Mouse (Mus musculus): ENCODE measurements around the gene Map2k1.

Map2k1 gene

GRCm38 (mm10) chr9:64249371-64249770 is 4.1 kb downstream of the Map2k1 start:
- no peak for DNase-seq (ENCODE audit: low spot score in 2 of 2)

DNA sequence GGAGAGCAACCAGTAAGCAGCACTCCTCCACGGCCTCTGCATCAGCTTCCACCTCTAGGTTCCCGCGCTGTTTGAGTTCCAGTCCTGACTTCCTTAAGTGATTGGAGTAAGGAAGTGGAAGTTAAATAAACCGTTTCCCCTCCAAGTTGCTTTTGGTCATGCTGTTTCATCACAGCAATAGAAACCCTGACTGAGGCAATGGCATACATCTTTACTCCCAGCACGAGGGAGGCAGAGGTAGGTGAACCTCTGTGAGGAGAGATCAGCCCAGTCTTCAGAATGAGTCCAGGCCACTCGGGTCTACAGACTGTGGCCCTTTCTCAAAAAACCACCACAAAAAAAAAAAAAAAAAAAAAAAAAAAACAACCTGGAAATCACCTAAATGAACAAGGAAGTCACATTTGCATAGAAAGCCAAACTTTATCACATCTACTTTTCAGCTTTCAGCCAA is 11.0 kb downstream of the Map2k1 start:
- no peak for DNase-seq (ENCODE audit: low spot score in 2 of 2)

DNA sequence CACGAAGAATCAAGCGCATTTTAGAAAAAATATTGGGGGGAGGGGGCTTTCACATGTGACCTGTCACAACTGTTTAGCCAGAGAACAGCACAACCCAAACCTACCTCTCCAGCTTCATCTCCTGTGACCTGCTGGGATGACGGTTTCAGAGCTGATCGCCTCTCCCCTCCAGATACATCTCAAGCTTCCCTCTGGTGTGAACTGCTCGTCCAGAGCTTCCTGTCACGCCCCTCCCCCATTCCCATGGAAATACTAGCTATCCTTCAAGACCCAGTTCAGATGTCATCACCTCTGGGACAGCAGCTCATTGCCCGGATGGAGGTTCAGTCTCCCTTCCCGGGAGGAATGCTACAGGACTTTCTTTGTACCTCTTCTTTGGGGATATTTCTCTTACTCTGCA is 12.8 kb downstream of the Map2k1 start:
- DNase-seq (ENCODE audit: low spot score in 2 of 2), result no peak

DNA sequence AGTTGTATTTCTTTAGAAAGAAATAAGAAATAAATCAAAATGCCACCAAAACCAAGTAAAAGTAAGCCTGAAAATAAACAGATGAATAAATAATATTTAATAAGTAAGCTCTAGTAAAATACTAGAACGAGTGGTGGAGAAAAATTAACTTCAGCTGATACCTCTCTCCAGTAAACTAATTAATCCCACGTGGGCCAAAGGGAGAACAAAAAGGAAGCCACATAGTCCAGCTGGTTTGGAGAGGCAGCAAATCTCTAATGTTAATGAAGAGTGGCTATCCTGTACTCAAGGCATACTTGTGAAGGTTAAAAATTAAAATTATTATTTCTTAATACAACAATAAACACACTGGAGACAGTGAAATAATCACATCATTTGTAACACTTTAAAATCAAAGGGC is 13.3 kb downstream of the Map2k1 start:
- no peak for DNase-seq (ENCODE audit: low spot score in 2 of 2)

GRCm38 (mm10) chr9:64236056-64236455 is 17.4 kb downstream of the Map2k1 start:
- no peak for DNase-seq (ENCODE audit: low spot score in 2 of 2)

- no peak for DNase-seq (ENCODE audit: low spot score in 2 of 2)
Observed at GRCm38 (mm10) chr9:64234768-64235435, 18.5 kb downstream of the Map2k1 start, which contains the start of gene Uchl4. Uchl4 (plus strand) TSS chr9:64235201.

GRCm38 (mm10) chr9:64233656-64234055 is 19.8 kb downstream of the Map2k1 start:
- no peak for DNase-seq (ENCODE audit: low spot score in 2 of 2)

DNA sequence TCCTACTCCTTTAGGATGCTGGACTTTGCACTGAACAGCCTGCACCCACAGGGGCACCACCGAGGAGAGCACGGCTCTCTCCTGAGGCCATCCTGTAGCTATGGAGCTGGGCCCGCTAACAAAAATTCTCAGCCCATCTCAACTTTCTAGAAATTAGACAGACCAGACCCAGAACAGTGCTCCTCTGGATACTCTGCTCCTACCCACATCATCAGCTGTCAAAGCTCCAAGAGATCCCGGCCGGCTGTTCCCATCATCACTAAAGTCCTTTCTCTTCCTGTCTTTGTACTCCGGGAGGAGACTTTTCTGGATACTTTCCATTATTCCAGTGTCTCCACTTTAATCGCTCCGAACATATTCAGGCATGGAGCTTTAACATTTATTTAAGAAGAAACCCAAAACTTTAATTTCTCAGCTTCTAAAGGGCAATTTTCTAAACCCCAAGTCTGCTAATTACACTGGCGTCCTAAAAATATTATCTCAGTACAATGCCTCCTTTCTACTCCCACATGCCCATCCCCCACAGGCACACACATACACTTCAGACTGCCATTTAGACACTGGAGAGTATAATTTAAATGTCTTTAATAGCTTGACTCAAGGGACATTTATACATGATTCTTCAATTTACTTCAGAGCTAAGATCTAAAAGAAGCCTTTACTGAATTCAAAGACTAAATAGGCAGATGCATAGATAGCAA is 21.0 kb downstream of the Map2k1 start:
- DNase-seq (ENCODE audit: low spot score in 2 of 2), result no peak

DNA sequence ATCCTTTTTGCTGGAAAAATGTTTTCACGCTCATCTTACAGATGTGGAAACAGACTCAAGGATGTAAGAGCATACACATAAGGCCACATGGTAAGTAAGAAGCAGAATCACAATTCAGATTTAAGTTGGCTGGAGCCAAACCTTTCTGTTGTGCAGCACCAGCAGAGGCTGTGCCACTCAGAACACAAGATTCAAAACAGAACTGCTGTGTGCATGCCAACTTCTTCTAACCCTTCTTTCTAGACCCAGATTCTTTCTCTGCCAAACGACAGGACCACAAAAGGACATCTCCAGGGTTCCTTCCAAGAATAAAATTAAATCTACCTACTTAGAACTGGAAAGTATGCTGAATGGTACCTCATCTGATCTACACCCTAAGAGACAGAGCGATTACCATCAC is 21.8 kb downstream of the Map2k1 start:
- no peak for DNase-seq (ENCODE audit: low spot score in 2 of 2)

DNA sequence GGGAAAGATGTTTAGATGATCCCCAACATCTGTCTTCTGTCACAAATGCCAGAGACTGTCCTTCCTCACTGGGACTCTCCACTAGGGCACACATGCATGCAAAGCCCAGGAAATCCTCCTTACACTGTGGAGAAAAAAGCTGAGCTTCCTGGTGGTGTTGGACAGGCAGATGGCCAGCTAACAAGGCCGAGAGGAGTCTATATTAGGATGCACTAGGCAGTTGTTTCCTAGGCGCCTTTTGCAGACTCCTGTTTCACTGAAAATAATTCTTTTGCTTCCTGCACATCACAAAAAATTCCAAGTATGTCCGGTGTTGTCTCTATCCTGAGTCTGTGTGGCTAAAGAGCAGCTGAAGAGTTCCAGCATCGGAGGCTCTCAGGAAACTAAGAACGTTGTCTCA is 22.3 kb downstream of the Map2k1 start:
- no peak for DNase-seq (ENCODE audit: low spot score in 2 of 2)

- DNase-seq (ENCODE audit: low spot score in 2 of 2), result no peak
Observed at GRCm38 (mm10) chr9:64228972-64229371, 24.5 kb downstream of the Map2k1 start.

DNA sequence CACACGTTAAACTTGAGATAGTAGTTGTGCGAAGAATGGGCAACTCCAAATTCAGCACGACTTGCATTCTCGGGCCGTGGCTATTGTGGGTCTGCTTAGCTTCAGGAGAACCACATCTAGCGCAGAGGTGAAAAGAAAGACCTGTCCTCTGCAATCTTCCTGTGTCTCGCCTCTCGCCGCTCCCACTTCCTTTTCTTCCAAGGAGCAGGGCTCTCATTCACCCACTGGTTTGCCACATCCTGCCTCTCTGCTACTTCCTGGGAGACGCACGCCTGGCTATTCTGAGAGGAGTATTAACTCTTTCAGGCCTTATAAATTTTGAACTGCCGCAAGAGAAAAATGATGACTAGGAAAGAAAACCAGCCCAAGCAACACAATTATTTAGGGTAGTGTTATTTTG is 25.7 kb downstream of the Map2k1 start:
- DNase-seq (ENCODE audit: low spot score in 2 of 2), result no peak

GRCm38 (mm10) chr9:64225805-64226204 is 27.6 kb downstream of the Map2k1 start:
- no peak for DNase-seq (ENCODE audit: low spot score in 2 of 2)

- DNase-seq (ENCODE audit: low spot score in 2 of 2), result no peak
Observed at GRCm38 (mm10) chr9:64222098-64222497, 31.3 kb downstream of the Map2k1 start.

- DNase-seq (ENCODE audit: low spot score in 2 of 2), result no peak
Observed at GRCm38 (mm10) chr9:64221480-64221879, 32.0 kb downstream of the Map2k1 start.

DNA sequence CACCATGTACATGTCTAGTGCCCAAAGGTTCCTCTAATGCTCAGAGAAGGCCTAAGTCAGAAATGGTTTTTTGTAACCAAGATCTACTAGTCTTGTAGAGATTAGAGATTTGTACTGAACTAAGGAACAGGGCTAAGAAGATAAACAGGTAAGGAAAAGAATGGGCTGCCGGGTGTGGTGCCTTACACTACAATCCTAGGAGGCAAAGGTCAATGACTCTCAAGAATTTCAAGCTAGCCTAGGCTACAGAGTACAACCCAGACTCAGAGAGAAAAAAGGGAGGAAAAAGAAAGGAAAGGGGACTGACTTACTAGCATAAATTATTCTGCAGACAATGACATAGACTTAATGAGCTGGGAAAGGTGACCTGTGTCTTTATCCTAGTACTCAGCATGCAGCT is 32.8 kb downstream of the Map2k1 start:
- DNase-seq (ENCODE audit: low spot score in 2 of 2), result no peak

DNA sequence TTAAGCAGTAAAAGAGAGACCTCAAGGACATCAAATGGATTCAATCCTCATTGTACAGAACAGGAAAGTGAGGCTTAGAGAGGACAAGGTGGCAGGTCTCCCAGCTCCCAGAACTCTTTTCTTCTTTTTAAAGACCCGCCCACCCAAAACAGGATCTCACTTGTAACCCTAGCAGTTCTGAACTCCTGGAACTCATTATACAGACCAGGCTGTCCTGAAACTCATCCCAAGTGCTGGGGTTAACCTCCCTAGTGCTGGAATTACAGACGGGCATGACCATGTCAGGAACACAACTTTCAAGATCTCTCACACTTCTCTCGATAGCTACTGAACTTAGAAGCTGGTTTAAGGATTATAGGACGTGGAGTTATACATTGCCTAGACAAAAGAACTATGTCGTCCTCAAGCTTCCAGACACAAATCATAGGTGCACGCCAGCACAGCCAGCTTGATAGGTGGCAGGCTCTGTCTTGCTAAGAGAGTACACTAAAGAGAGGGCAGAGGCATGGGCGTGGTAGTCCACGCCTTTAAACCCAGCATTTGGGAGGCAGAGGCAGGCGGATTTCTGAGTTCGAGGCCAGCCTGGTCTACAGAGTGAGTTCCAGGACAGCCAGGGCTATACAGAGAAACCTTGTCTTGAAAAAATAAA is 33.5 kb downstream of the Map2k1 start:
- no peak for DNase-seq (ENCODE audit: low spot score in 2 of 2)

- no peak for DNase-seq (ENCODE audit: low spot score in 2 of 2)
Observed at GRCm38 (mm10) chr9:64219305-64219704, 34.1 kb downstream of the Map2k1 start.

- no peak for DNase-seq (ENCODE audit: low spot score in 2 of 2)
Observed at GRCm38 (mm10) chr9:64217887-64218286, 35.5 kb downstream of the Map2k1 start.

- no peak for DNase-seq (ENCODE audit: low spot score in 2 of 2)
Observed at GRCm38 (mm10) chr9:64216641-64217040, 36.8 kb downstream of the Map2k1 start.

- no peak for DNase-seq (ENCODE audit: low spot score in 2 of 2)
Observed at GRCm38 (mm10) chr9:64216090-64216489, 37.3 kb downstream of the Map2k1 start.

DNA sequence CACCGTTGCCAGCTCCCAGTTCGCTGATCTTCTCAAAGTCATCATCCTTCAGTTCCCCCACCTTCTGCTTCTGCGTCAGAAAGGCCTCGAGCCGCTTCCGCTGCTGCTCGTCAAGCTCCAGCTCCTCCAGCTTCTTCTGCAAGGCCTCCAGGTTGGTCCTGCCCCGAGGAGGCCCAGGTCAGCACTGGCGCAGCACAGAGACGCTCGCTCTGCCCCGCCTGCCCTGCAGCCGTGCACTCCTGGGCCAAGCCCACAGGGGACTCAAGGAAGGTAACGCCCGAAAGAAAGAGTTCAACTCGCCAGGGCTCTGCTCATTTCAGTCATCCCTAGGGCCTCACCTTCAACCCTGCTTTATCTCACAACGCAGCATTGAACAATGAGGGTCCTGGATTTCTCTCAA is 39.0 kb downstream of the Map2k1 start:
- DNase-seq (ENCODE audit: low spot score in 2 of 2), result no peak

- no peak for DNase-seq (ENCODE audit: low spot score in 2 of 2)
Observed at GRCm38 (mm10) chr9:64207509-64208084, 45.8 kb downstream of the Map2k1 start.
